Mouse (Mus musculus): ENCODE data around the gene Irf9.

Gene Irf9

GRCm38 (mm10) chr14:55603271-55603632 lies at the start of gene Irf9:
Gene Irf9 (plus strand): TSS chr14:55603571.
- DNase-seq: no peak

GRCm38 (mm10) chr14:55554635-55555034 lies 48.7 kb upstream of the Irf9 start:
- no peak for DNase-seq

GRCm38 (mm10) chr14:55555788-55556187 lies 47.6 kb upstream of the Irf9 start:
- DNase-seq: no peak

GRCm38 (mm10) chr14:55557003-55557402 lies 46.4 kb upstream of the Irf9 start:
- peak; percentile 90 to 91 for DNase-seq

- DNase-seq: peak; percentile 24 to 63
Measured at GRCm38 (mm10) chr14:55557587-55557986, 45.8 kb upstream of the Irf9 start.

GRCm38 (mm10) chr14:55558740-55559448 lies 44.5 kb upstream of the Irf9 start:
- DNase-seq: no peak

GRCm38 (mm10) chr14:55559799-55560201 lies 43.6 kb upstream of the Irf9 start, which contains the start of gene Dcaf11:
Gene Dcaf11 (plus strand): TSS chr14:55560006.
- DNase-seq: peak; percentile 96 to 98

- DNase-seq: peak; percentile 99 to 100
Measured at GRCm38 (mm10) chr14:55560202-55561073, 42.9 kb upstream of the Irf9 start, which contains the start of gene A730061H03Rik. Gene A730061H03Rik (minus strand): TSS chr14:55560406.

GRCm38 (mm10) chr14:55561860-55562259 lies 41.5 kb upstream of the Irf9 start:
- peak in 1 of 2 experiments; percentile 60 for DNase-seq

GRCm38 (mm10) chr14:55563249-55563648 lies 40.1 kb upstream of the Irf9 start:
- DNase-seq: no peak

GRCm38 (mm10) chr14:55565748-55566147 lies 37.6 kb upstream of the Irf9 start:
- DNase-seq: no peak

GRCm38 (mm10) chr14:55567496-55567895 lies 35.9 kb upstream of the Irf9 start:
- DNase-seq: peak; percentile 50 to 64

GRCm38 (mm10) chr14:55570588-55570987 lies 32.8 kb upstream of the Irf9 start:
- no peak for DNase-seq

GRCm38 (mm10) chr14:55571760-55572159 lies 31.6 kb upstream of the Irf9 start:
- DNase-seq: no peak

GRCm38 (mm10) chr14:55575302-55575701 lies 28.1 kb upstream of the Irf9 start, which contains the start of gene Fitm1:
Gene Fitm1 (plus strand): TSS chr14:55575617.
- DNase-seq: no peak

GRCm38 (mm10) chr14:55575711-55576110 lies 27.7 kb upstream of the Irf9 start:
- peak; percentile 48 to 83 for DNase-seq

- peak; percentile 36 to 71 for DNase-seq
Measured at GRCm38 (mm10) chr14:55576376-55576775, 27.0 kb upstream of the Irf9 start.

- peak; percentile 81 to 93 for DNase-seq
Measured at GRCm38 (mm10) chr14:55577871-55578667, 25.3 kb upstream of the Irf9 start, which contains the start of gene Psme1. Gene Psme1 (plus strand): TSS chr14:55578123.

- DNase-seq: peak; percentile 86 to 90
Measured at GRCm38 (mm10) chr14:55578668-55579269, 24.6 kb upstream of the Irf9 start.

- DNase-seq: no peak
Measured at GRCm38 (mm10) chr14:55579511-55580496, 23.6 kb upstream of the Irf9 start.

- DNase-seq: no peak
Measured at GRCm38 (mm10) chr14:55580731-55581130, 22.6 kb upstream of the Irf9 start.

Data from kidney, postnatal 25 days (tissue).